Mouse (Mus musculus) cerebellum, adult 18-20 months (tissue): ENCODE data around the gene Ormdl3.
A peak's percentile ranks its signal among the peaks of the same experiment; 100 is the strongest.
"Not testable (repeated sequence)": the region's sequence is repeated elsewhere in the genome, so short reads cannot be mapped to it uniquely, and the experiment has no call there.

Source experiments
- DNase-seq, 2 experiments: peaks; one replicate each; pipeline ENCODE4 v3.0.0; 2021

The Ormdl3 gene

GRCm38 (mm10) chr11:98586892-98587563, at the start of gene Ormdl3:
Ormdl3 (minus strand) TSS chr11:98587368.
- DNase-seq: peak; percentile 98 to 99

GRCm38 (mm10) chr11:98635312-98635970, 48.3 kb upstream of the Ormdl3 start:
- DNase-seq: peak in 1 of 2 experiments; percentile 12

- DNase-seq: no peak
Measured at GRCm38 (mm10) chr11:98630646-98631045, 43.5 kb upstream of the Ormdl3 start.

- no peak for DNase-seq
Measured at GRCm38 (mm10) chr11:98628706-98629105, 41.5 kb upstream of the Ormdl3 start.

GRCm38 (mm10) chr11:98625611-98626410, 38.6 kb upstream of the Ormdl3 start, which contains the start of the genes Gm12355 and Gsdma3:
Gm12355 (minus strand) TSS chr11:98625661.
Gsdma3 (plus strand) TSS chr11:98626360.
- DNase-seq: no peak

- not testable (repeated sequence) for DNase-seq
Measured at GRCm38 (mm10) chr11:98624381-98624780, 37.2 kb upstream of the Ormdl3 start.

GRCm38 (mm10) chr11:98623981-98624380, 36.8 kb upstream of the Ormdl3 start:
- DNase-seq: not testable (repeated sequence)

GRCm38 (mm10) chr11:98620791-98621190, 33.6 kb upstream of the Ormdl3 start:
- DNase-seq: no peak

- DNase-seq: peak in 1 of 2 experiments; percentile 37
Measured at GRCm38 (mm10) chr11:98606763-98607162, 19.6 kb upstream of the Ormdl3 start.

- DNase-seq: not testable (repeated sequence)
Measured at GRCm38 (mm10) chr11:98604911-98605310, 17.7 kb upstream of the Ormdl3 start.

- DNase-seq: no peak
Measured at GRCm38 (mm10) chr11:98603953-98604352, 16.8 kb upstream of the Ormdl3 start.

GRCm38 (mm10) chr11:98602090-98602690, 15.0 kb upstream of the Ormdl3 start:
- no peak for DNase-seq

GRCm38 (mm10) chr11:98599291-98599690, 12.1 kb upstream of the Ormdl3 start:
- peak in 1 of 2 experiments; percentile 50 for DNase-seq

- DNase-seq: peak; percentile 63 to 65
Measured at GRCm38 (mm10) chr11:98598851-98599290, 11.7 kb upstream of the Ormdl3 start.

- DNase-seq: no peak
Measured at GRCm38 (mm10) chr11:98597991-98598390, 10.8 kb upstream of the Ormdl3 start, which contains the start of gene Lrrc3c. Lrrc3c (plus strand) TSS chr11:98598291.

- DNase-seq: no peak
Measured at GRCm38 (mm10) chr11:98597363-98597762, 10.2 kb upstream of the Ormdl3 start.

- no peak for DNase-seq
Measured at GRCm38 (mm10) chr11:98595955-98596354, 8.8 kb upstream of the Ormdl3 start.

GRCm38 (mm10) chr11:98595473-98595872, 8.3 kb upstream of the Ormdl3 start:
- no peak for DNase-seq

- DNase-seq: no peak
Measured at GRCm38 (mm10) chr11:98595021-98595420, 7.9 kb upstream of the Ormdl3 start.

- DNase-seq: peak; percentile 57 to 61
Measured at GRCm38 (mm10) chr11:98590548-98591445, 3.6 kb upstream of the Ormdl3 start.

GRCm38 (mm10) chr11:98589306-98589705, 2.1 kb upstream of the Ormdl3 start:
- DNase-seq: no peak

GRCm38 (mm10) chr11:98588833-98589281, 1.7 kb upstream of the Ormdl3 start:
- no peak for DNase-seq
